Mouse (Mus musculus) naive thymus-derived CD4-positive, alpha-beta T cell, adult 2 months (primary cell): ENCODE data around the gene Gad1.
A peak's percentile ranks its signal among the peaks of the same experiment; 100 is the strongest.

Source experiments
- DNase-seq: peaks from one replicate; pipeline ENCODE4 v3.0.0-alpha.2; 2011; ENCODE audit warnings: low read depth

The Gad1 gene

GRCm38 (mm10) chr2:70552772-70553171, at the start of gene Gad1:
Gad1 (plus strand) TSS chr2:70553072.
- DNase-seq, result no peak

DNA sequence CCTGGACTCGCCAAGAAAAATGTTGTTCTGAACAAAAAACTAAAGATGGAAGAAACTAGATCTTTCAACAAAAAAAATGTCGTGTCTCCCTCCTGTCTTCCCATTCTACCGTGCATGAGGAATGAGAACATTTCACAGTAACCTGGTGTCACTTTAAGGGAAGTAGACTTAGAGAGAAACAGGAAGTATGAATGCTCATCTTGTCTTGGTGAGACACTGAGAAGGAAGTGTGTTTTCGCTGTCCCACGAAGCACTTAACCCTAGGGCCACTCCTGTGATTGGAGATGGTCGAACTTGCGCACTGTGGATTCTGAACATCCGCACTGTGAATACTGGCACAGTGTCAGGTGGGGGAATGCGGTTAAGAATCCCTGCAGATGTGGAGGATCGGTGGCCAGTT, 49.4 kb upstream of the Gad1 start:
- DNase-seq, result no peak

DNA sequence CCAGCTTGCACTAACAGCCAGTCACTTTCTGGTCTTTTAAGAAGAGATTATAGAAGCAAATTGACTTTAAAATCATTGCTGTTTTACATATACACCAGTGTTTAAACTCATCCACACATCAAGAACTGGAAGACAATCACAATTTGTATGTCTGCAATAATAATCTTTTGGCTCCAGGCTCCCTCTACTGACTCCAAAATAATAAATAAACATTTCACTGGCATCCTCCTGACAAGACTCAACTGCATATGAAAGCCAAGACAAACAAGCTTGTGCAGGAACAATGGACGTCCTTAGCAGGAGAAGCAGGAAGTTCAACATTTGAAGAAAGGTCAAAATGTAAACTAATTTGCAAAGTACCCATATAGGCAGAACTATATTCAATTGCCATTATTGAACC, 47.6 kb upstream of the Gad1 start:
- DNase-seq, result no peak

DNA sequence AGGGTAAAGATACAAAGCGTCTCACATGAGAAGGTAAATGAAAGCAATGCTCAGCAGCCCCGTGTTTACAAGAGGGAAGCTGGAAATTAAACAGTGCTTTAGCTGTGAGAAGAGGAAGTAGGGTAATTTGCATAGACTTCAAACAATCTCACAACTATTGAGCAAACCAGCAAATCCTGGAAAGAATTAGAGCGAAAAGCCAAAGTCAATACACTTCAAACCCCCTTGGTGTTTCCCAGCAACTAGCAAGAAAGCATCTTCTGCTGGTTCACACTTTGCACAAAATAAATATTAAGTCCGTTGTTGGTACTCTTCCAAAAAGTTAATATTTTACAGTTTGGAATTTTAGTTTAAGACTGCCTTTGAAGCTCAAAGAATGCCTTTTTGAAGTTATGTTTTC, 47.0 kb upstream of the Gad1 start:
- no peak for DNase-seq

- DNase-seq, result no peak
These were observed 46.5 kb upstream of the Gad1 start for GRCm38 (mm10) chr2:70506372-70506771.

- DNase-seq, result no peak
These were observed 44.4 kb upstream of the Gad1 start, which contains the start of gene Erich2 for GRCm38 (mm10) chr2:70508496-70508895. Erich2 (plus strand) TSS chr2:70508819.

DNA sequence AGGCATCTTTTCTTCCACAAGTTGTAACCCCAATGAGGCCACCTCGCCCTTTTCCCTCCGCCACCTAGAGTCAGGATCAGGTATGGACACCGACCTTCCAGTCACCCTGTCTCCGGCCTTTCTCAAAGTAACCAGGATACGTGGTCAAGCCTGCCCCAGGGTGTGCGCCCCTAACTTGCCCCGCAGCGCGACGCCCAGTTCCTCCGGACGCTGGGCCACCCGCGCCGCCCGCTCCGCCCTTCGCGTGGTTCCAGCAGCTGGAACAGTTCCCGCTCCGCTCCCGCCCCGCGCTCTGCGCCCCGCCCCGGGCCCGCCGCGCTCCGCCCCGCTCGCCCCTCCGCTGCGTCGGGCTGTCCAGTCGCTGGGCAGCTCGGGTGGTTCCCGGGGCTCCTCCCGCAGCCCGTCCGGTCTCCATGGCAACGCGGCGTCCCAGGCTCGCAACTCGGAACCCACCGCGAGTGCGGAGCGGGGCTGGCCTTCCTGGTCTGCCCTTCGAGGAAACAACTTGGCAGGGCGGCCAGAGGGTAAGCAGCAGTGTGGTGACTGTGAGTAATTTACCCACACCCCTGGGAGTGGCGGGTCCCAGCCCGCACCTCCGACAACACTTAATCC, 43.7 kb upstream of the Gad1 start:
- DNase-seq, result no peak

DNA sequence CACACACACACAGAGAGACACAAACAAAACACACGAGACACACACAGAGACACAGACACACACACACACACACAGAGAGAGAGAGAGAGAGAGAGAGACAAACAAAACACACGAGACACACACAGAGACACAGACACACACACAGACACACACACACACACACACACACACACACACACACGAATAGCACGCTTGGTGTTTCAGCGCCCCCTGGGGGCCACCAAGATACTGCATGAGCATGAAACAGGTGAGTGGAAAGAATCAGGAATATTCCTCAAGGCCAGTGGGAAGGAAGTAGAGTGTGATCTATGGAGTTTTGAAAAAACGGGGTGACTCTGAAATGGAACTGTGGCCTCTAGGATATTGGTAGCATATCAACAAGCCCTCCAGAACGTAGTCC, 14.6 kb upstream of the Gad1 start:
- peak; percentile 47 for DNase-seq

- DNase-seq, result no peak
These were observed 2.2 kb upstream of the Gad1 start for GRCm38 (mm10) chr2:70550671-70551070.

- DNase-seq, result no peak
These were observed 1.4 kb upstream of the Gad1 start for GRCm38 (mm10) chr2:70551446-70551845.

DNA sequence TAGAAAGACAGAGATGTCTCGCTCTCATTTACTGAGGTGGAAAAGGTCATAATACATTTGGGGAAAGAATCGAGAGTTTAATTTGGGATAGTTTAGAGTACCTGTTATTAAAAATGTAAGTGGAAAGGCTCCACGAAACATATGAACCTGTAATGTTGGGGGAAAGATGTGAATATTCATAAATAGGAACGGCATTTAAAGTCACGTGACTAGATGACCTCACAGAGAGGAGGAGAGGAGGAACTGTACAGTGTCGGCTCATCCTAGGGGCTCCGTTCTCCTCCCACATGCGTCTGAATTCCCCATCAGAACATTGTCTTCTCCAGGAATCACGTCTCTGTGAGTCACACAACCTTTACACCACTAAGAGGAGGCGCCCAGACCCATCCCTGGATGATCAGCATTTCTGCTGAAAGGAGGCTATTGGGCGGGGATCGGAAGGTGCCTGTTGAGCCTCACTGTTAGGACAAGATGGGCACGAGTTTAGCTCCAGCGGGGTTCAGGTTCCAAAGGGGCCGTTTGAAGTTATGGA, 739 bp upstream of the Gad1 start:
- no peak for DNase-seq

GRCm38 (mm10) chr2:70553826-70554225, 954 bp downstream of the Gad1 start:
- no peak for DNase-seq

DNA sequence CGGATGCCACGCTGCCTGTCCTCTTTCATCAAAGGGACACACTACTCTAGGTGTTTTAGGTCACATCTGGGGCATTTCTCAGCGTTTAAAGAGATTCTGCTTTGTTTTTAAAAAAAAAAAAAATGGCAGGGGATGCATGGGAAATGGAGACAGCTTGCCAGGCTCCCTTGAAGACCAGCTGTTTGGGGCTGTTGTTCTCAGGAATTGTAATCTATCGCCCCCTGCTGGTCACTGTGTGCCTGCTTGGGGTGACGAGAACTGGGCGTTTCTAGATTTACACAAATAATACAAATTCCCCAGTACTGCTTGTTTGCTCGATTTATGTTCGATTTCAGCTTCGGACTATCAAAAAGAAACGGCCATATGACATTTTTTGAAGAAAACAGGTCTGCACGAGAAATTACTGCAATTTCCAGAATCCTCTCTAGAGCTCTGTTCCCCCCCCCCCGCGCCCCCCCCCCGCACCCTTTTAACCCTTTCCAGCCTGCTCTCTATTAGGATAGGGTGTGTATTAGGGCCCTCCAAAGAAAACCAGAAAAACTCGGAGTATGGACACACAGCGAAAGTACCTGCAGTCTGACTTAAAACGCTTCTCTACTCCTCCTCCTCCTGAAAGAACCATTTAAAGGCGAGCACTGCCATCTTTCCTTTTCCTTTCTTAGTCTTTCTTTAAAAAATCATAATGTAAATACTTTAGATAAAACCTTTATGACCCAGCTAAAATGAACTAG, 5.4 kb downstream of the Gad1 start:
- DNase-seq, result peak; percentile 74

DNA sequence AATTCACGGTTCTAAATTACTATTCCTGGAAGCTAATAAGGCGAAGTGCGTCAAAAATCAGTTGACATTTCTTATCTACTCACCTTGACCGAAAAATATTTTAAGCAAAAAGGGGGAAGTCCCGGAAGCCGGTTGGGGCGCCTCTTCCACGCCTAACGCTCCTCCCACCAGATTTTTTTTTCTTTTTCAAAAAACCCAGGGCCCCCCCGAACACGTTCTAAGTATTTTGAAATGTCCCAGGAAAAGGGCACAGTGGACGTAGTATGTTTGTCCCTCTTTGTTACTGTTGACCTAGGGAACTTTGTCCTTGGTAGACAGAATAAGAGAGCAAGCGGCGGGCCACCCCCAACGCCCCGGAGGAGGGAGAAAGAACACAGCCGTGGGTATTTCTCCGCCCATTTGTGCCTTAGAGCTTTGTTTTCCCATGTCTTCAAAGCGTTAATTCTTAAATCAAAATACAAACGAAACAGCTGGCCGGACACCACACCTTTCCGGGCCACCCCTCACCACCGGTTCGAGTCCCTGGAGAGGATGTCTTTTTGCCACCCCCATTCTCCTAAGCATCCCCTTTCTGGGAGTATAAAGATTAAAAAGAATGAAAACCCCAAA, 6.1 kb downstream of the Gad1 start:
- DNase-seq, result no peak

DNA sequence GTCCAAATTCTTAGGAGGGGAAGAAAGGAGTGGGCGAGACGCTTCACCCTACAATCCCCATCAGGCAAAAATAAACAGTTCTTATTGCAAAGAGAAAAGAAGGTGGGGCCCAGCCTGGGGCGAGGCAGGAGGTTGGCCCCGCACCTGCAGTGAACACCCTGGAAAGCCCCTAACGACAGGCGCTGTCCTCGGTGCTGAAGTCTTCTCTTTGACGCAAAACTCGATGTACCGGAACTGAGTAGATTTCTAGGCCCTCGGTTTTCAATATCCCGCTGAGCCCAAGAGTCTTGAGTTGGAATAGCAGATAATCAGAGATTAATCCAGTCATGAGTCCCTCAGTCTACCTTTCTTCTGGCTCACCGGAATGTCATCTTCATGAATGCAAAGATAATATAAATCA, 6.6 kb downstream of the Gad1 start:
- DNase-seq, result peak; percentile 65

DNA sequence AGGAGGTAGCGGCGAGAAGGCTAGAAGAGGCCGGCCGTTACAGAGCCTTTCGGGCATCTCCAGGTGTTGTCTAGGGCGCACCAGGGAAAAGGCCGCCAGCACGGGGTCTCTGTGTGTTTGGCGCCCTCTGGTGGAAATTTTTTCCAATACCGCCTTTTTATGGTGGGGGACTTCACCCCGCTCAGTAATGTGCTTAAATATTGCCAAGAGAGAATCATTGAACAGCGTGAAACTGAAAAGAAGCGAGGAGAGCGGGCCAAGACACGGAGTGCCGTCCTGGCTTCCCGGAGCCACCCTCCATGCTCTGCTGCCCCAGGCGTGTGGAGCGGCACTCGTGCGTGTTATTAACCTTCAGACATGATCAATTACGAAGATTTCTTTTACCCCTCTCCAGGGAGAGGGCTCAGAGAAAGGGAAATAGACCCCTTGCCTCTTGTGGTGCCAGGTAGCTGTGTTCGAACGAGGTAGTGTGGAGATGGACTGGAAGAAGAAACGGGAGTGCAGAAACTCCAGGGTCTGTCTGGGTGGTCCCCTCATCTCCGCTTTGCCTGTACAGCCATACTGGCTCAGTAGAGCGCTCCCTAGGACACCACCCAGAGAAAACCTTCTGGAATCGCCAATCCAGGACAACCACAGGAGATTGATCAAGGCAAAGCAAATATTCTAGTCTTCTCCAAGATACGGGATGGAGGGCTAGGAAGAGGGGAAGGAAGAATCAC, 8.4 kb downstream of the Gad1 start:
- peak; percentile 43 for DNase-seq

GRCm38 (mm10) chr2:70562011-70562491, 9.2 kb downstream of the Gad1 start:
- DNase-seq, result no peak

DNA sequence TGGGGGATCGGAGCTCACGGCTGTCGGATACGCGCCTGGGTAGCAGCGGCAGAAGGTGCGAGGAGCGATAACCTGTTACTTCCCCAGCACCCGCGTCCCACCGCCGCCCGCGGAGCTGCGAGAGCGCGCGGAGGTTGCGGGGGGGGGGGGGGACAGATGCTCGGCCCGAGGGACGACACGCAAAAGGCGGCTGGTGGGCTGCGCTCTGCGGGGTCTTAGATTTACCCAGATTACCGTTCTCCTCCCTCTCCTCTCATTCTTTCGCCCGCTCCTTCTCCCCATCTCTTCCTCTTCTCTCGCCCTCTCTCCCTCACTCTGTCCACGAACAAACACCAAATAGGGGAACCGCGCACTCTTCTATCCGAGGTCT, 9.7 kb downstream of the Gad1 start:
- DNase-seq, result no peak

GRCm38 (mm10) chr2:70562981-70563671, 10.3 kb downstream of the Gad1 start:
- DNase-seq, result no peak

DNA sequence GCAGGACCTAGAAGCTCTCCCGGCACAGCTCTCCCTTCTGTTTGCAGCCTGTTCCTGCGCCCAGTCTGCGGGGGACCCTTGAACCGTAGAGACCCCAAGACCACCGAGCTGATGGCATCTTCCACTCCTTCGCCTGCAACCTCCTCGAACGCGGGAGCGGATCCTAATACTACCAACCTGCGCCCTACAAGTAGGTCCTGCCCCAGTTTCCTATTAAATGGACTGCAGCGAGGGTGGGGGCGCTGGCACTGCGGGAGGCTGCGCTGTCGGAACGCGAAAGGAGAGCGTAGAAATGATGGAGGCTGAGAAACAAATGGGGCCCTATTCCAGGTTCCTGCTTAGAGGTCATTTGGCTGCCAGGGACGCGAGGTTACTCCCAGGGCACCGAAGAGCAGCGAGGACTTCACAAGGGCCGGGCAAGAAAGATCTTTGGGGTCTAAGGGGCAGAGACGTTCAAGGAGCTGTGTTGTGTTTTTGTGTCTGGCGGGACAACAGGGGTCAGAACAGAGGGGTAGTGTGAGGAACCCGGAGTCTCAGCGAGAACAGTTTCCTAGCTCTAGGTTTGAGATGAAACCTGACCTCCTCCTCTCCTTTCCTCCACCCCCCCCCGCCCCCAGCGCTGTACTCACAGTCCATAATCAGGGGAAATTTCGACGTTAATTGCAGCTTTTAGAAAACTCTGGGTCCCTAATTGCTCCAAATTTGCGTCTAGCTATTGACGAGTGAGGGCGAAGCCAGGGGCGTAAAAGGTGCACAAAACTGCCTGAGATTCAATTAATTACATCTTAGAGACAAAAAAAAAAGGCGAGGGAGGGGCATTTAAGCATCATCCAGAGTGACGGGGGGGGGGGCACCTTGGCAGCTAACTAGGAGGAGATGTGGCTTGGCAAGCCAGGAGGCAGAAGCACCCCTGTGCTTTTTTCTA, 11.1 kb downstream of the Gad1 start:
- no peak for DNase-seq
